Mouse (Mus musculus): Measurements from ENCODE around the gene Ffar4. TPM values are rescaled to one million over a fixed set of nuclear protein-coding genes. Genes with fewer than 3 reads are reported as not detected.

Ffar4 gene
- polyA plus RNA-seq, 1 experiment = not detected

GRCm38 (mm10) chr19:38089358-38089757, 7.5 kb upstream of the Ffar4 start:
- no peak overlapping the region for H3K4me2 ChIP-seq (ENCODE audit: low read depth)
- H3K79me2 ChIP-seq (ENCODE audit: control insufficient read depth, insufficient read depth) = no peaks in the 10 kb centered on the region
- H3K27me3 ChIP-seq (ENCODE audit: control insufficient read depth, insufficient read depth, insufficient read length) = peaks cover 4% of the 10 kb centered on the region
- H3ac ChIP-seq (ENCODE audit: control insufficient read depth, insufficient read length) = no peak overlapping the region
- no peak overlapping the region for H3K4me3 ChIP-seq
- H3K36me3 ChIP-seq (ENCODE audit: control insufficient read depth, insufficient read depth) = no peaks in the 10 kb centered on the region
- TF ChIP-seq POLR2AphosphoS2 (IDR thresholded peaks at IDR 0.05; ENCODE audit: insufficient read length, low read depth) (no peak), REST (IDR thresholded peaks at IDR 0.05; ENCODE audit: insufficient read depth, insufficient read length) (no peak), POLR2A (IDR thresholded peaks at IDR 0.05; ENCODE audit: insufficient read length, low read depth) (no peak), CEBPB (IDR thresholded peaks at IDR 0.05; ENCODE audit: insufficient read depth, poor library complexity, severe bottlenecking) (no peak), MYOD1 (IDR thresholded peaks at IDR 0.05; ENCODE audit: control insufficient read depth in 1 of 3, insufficient read length in 2 of 3, low read depth in 2 of 3) (no peak), E2F4 (IDR thresholded peaks at IDR 0.05; ENCODE audit: insufficient read depth) (no peak), MAX (IDR thresholded peaks at IDR 0.05; ENCODE audit: low read depth) (no peak), TCF3 (IDR thresholded peaks at IDR 0.05; ENCODE audit: insufficient read length, low read depth) (no peak), USF1 (IDR thresholded peaks at IDR 0.05; ENCODE audit: low read depth) (no peak), TCF12 (IDR thresholded peaks at IDR 0.05; ENCODE audit: insufficient read depth, poor library complexity, severe bottlenecking) (no peak), MYOG (IDR thresholded peaks at IDR 0.05; ENCODE audit: control insufficient read depth in 1 of 3, insufficient read depth in 1 of 3, insufficient read length in 2 of 3, low read depth in 2 of 3) (no peak), SRF (IDR thresholded peaks at IDR 0.05; ENCODE audit: control insufficient read depth, insufficient read length, low read depth) (no peak)

DNA sequence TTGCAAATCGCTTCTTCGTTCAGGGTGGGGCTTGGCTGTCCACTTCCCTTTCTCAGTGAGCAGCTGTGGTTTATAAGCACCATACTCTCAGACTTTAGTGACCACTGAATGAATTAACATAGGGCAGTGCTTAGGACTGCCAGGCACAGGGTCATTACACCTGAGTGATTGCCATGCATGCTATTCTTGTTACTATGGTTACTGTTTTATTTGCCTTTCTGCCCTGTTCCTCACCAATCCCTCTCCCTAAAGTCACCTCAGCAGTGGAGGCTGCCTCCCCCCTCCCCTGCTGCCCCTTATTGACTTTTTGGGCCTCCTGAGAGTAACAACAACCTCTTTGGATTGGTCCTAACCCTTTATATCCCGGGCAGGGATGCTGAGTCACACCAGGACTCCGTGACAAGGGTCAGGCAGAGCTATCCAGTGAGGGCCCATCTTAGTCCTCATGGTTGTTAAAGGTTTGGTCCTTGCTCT, 5.3 kb upstream of the Ffar4 start:
- no peak overlapping the region for H3K4me2 ChIP-seq (ENCODE audit: low read depth)
- no peaks in the 10 kb centered on the region for H3K79me2 ChIP-seq (ENCODE audit: control insufficient read depth, insufficient read depth)
- no peaks in the 10 kb centered on the region for H3K36me3 ChIP-seq (ENCODE audit: control insufficient read depth, insufficient read depth)
- TF ChIP-seq E2F4 (IDR thresholded peaks at IDR 0.05; ENCODE audit: insufficient read depth) (no peak), TCF3 (IDR thresholded peaks at IDR 0.05; ENCODE audit: insufficient read length, low read depth) (no peak), MYOG (IDR thresholded peaks at IDR 0.05; ENCODE audit: control insufficient read depth in 1 of 3, insufficient read depth in 1 of 3, insufficient read length in 2 of 3, low read depth in 2 of 3) (no peak), REST (IDR thresholded peaks at IDR 0.05; ENCODE audit: insufficient read depth, insufficient read length) (no peak), MYOD1 (IDR thresholded peaks at IDR 0.05; ENCODE audit: control insufficient read depth in 1 of 3, insufficient read length in 2 of 3, low read depth in 2 of 3) (no peak), SRF (IDR thresholded peaks at IDR 0.05; ENCODE audit: control insufficient read depth, insufficient read length, low read depth) (no peak), TCF12 (IDR thresholded peaks at IDR 0.05; ENCODE audit: insufficient read depth, poor library complexity, severe bottlenecking) (no peak), POLR2A (IDR thresholded peaks at IDR 0.05; ENCODE audit: insufficient read length, low read depth) (no peak), POLR2AphosphoS2 (IDR thresholded peaks at IDR 0.05; ENCODE audit: insufficient read length, low read depth) (no peak)
- no peak overlapping the region for H3ac ChIP-seq (ENCODE audit: control insufficient read depth, insufficient read length)
- H3K27me3 ChIP-seq (ENCODE audit: control insufficient read depth, insufficient read depth, insufficient read length) = peaks cover 10% of the 10 kb centered on the region
- H3K4me3 ChIP-seq = no peak overlapping the region

GRCm38 (mm10) chr19:38096231-38096630, 640 bp upstream of the Ffar4 start:
- Histone ChIP-seq H3ac (ENCODE audit: control insufficient read depth, insufficient read length) (no peak overlapping the region), H3K79me2 (ENCODE audit: control insufficient read depth, insufficient read depth) (no peaks in the 10 kb centered on the region), H3K4me3 (no peak overlapping the region), H3K4me2 (ENCODE audit: low read depth) (no peak overlapping the region), H3K27me3 (ENCODE audit: control insufficient read depth, insufficient read depth, insufficient read length) (peaks cover 30% of the 10 kb centered on the region), H3K36me3 (ENCODE audit: control insufficient read depth, insufficient read depth) (no peaks in the 10 kb centered on the region)
- TF ChIP-seq E2F4 (IDR thresholded peaks at IDR 0.05; ENCODE audit: insufficient read depth) = no peak
- TF ChIP-seq MYOD1 (IDR thresholded peaks at IDR 0.05; ENCODE audit: control insufficient read depth in 1 of 3, insufficient read length in 2 of 3, low read depth in 2 of 3) = no peak
- no peak for TF ChIP-seq TCF3 (IDR thresholded peaks at IDR 0.05; ENCODE audit: insufficient read length, low read depth)
- TF ChIP-seq POLR2AphosphoS2 (IDR thresholded peaks at IDR 0.05; ENCODE audit: insufficient read length, low read depth) = no peak
- TF ChIP-seq USF1 (IDR thresholded peaks at IDR 0.05; ENCODE audit: low read depth) = no peak
- no peak for TF ChIP-seq POLR2A (IDR thresholded peaks at IDR 0.05; ENCODE audit: insufficient read length, low read depth)
- no peak for TF ChIP-seq CEBPB (IDR thresholded peaks at IDR 0.05; ENCODE audit: insufficient read depth, poor library complexity, severe bottlenecking)
- no peak for TF ChIP-seq SRF (IDR thresholded peaks at IDR 0.05; ENCODE audit: control insufficient read depth, insufficient read length, low read depth)
- no peak for TF ChIP-seq MAX (IDR thresholded peaks at IDR 0.05; ENCODE audit: low read depth)
- no peak for TF ChIP-seq TCF12 (IDR thresholded peaks at IDR 0.05; ENCODE audit: insufficient read depth, poor library complexity, severe bottlenecking)

DNA sequence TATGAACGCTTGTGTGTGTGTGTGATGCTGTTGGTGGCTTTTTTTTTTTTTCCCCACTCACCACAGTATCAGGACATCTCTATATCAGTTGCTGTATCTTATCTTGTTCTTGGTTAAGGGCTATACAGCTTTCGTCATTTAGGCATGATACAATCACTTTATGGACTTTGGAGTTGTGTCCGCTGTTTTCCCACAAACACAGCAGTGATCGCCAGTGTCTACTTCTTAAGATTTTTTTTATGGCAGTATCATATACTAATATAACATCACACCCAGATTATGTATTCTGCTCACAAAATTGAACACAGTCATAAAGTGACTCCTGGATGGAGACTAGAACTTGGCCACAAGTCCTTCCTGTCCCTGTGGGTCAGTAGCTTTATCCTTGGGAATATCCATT, 11.0 kb downstream of the Ffar4 start:
- TF ChIP-seq MYOD1 (IDR thresholded peaks at IDR 0.05; ENCODE audit: control insufficient read depth in 1 of 3, insufficient read length in 2 of 3, low read depth in 2 of 3) (no peak), REST (IDR thresholded peaks at IDR 0.05; ENCODE audit: insufficient read depth, insufficient read length) (no peak), CEBPB (IDR thresholded peaks at IDR 0.05; ENCODE audit: insufficient read depth, poor library complexity, severe bottlenecking) (no peak), TCF12 (IDR thresholded peaks at IDR 0.05; ENCODE audit: insufficient read depth, poor library complexity, severe bottlenecking) (no peak), MAX (IDR thresholded peaks at IDR 0.05; ENCODE audit: low read depth) (no peak), USF1 (IDR thresholded peaks at IDR 0.05; ENCODE audit: low read depth) (no peak), TCF3 (IDR thresholded peaks at IDR 0.05; ENCODE audit: insufficient read length, low read depth) (no peak), POLR2AphosphoS2 (IDR thresholded peaks at IDR 0.05; ENCODE audit: insufficient read length, low read depth) (no peak), E2F4 (IDR thresholded peaks at IDR 0.05; ENCODE audit: insufficient read depth) (no peak), MYOG (IDR thresholded peaks at IDR 0.05; ENCODE audit: control insufficient read depth in 1 of 3, insufficient read depth in 1 of 3, insufficient read length in 2 of 3, low read depth in 2 of 3) (no peak), POLR2A (IDR thresholded peaks at IDR 0.05; ENCODE audit: insufficient read length, low read depth) (no peak), SRF (IDR thresholded peaks at IDR 0.05; ENCODE audit: control insufficient read depth, insufficient read length, low read depth) (no peak)

More for the DNA sequence above, 11.0 kb downstream of the Ffar4 start:
- H3K27me3 ChIP-seq (ENCODE audit: control insufficient read depth, insufficient read depth, insufficient read length) = peaks cover 9% of the 10 kb centered on the region
- no peak overlapping the region for H3K4me2 ChIP-seq (ENCODE audit: low read depth)
- no peak overlapping the region for H3ac ChIP-seq (ENCODE audit: control insufficient read depth, insufficient read length)
- H3K4me3 ChIP-seq = no peak overlapping the region
- no peaks in the 10 kb centered on the region for H3K79me2 ChIP-seq (ENCODE audit: control insufficient read depth, insufficient read depth)
- H3K36me3 ChIP-seq (ENCODE audit: control insufficient read depth, insufficient read depth) = no peaks in the 10 kb centered on the region
